Mouse (Mus musculus) layer of hippocampus, adult 9-10 months (tissue): ENCODE measurements around the gene Dner.

Experiments
- DNase-seq: peaks from one replicate; pipeline ENCODE4 v3.0.0; 2022; ENCODE audit warnings: low spot score

Gene Dner

DNA sequence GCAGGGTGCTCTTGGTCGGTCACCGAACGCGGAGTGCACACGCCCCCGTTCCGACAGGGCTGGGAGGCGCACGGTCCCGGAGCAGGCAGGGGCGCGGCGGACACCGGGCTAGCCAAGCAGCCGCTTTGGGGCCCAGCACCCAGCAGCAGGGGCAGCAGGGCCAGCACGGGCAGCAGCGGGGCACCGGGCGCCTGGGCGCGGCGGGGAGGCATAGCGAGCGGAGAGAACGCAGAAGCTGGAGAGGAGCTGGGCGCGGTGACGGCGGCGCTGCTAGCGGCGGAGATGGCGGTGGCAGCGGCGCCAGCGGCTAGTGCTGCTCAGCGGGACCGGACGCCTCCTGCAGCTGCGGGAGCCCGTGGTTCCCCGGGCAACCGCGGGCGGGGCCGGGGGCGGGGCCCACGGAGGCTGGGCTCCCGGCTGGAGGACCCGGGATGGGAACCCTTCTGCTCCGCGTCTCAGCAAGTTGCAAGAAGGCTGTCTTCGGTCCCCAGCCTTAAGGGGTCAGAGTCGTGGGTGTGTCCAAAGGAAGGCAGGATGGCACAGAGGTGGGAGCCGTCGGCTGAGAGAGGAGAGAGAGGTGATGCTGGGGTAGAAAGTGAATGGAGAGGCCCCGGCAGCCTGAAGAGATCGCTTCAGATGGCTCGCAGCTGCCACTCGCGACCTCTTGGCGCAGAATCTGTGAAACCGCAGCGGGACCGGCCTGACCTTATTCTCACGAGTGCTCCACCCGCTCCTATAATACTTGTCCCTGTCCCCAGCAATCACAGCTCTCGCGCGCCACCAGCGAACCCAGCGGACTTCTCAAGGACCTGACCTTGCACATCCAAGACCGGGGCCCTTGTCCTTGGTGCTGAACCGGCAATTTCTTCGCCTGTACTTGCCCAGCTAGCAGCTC is at the start of gene Dner:
TSS of gene Dner (minus strand) at position 705 of the 895 bp plus-strand sequence.
- no peak for DNase-seq

DNA sequence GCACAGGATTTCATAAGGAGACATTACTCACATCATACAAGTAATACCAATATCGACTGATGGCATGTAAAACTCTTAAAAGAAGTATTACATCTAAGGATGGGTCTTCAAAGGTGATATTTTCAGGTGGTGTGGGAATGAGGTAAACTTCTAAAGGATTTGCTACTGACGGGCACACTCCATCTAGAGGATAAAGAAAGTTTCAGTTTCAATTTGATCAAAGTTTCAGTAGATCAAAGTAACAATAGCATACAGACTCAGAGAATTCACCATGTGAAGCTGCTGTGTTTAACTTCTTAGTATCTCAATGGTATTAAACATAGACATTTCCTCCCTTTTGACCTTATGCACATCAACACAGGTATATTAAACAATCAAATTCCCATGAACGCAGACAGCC is 46.1 kb upstream of the Dner start:
- DNase-seq: no peak

DNA sequence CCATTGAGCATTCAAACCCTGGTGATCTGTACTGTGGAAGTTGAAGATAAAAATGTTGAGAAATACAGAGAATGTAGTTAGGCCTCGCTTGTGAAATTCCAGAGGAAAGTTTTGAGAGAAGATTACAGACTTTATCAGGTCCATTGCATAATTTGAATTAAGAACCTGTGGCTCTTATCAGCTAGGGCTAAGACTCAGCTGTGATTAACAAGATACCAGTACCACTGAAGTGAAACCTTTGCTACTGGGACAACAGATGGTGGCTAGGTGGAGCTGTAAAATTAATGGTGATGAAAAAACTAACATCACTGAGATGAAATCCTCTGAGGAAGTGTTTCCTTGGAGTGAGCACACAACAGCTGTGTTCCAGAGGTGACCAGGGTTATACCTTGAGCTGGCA is 44.1 kb upstream of the Dner start:
- no peak for DNase-seq

DNA sequence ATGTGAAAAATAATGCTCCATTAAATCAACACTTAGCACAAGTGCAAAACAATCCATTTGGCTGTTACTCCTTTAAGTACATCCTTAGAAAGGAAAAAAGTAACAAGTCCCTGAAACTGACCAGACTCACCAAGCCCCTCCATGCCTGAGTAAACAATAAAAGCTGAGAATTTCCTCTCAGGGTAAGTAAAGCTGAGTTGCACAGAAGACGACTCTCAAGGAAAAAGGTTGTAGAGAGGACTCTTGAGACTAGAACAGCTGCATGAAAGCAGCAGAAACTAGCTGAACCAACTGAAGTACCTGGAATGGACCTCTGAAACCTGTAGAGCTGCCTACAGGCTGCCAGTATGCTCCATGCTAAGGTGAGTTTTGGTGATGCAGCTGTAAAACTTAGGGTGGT is 41.1 kb upstream of the Dner start:
- DNase-seq: no peak

DNA sequence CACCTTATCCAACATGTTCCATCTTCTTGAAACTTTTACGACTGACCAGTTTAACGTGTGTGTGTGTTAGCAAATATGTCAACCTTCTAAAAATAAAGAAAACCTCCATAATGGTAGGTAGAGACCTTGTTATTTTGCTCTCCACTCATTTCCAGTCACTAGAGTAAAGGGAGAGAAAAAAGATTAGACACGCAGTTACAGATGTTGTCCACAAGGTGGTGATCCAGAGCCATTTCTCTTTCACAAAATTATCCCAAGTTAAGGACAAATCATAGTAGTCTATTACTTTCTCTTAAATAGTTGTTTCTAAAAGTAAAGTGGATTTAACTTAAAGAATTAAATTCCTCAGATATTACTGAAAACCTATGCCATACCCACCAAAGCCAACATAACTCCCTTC is 37.8 kb upstream of the Dner start:
- DNase-seq: no peak

DNA sequence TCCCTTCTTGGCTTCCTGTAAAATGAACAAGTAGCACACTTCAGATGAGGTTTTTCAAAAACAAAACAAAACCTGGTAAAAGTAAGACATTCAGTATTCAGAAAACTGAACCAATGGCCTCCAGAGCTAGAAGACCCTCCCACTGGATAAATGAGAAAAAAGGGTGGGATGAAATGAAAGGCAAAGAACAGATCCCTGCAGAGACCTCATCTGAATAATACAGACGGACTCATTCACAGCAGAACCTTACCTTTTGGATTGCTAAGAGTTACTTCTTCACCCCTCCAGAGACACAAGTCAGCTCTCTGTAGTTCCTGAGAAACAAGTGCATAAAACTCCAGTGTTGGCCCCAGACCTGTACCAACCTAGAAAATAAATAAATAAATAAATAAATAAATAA is 35.7 kb upstream of the Dner start:
- DNase-seq: no peak

DNA sequence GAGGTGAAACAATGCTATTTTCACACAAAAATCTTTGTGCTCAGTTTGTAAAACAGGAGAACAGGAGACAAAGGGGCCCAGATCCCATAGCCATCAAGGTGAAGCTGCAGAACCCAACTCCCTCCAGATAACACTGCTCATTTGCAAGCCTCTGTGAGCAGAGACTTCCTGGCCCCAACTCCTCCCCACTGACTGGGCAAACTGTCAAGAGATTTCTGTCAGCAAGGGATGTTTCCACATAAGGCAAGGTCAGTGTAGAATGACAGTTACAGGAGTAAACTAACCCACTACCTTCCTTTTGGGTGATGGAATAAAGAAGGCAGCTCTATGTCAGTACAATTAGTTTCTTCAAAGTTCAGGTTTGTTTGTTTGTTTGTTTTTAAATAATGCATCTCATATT is 26.8 kb upstream of the Dner start:
- DNase-seq: no peak

DNA sequence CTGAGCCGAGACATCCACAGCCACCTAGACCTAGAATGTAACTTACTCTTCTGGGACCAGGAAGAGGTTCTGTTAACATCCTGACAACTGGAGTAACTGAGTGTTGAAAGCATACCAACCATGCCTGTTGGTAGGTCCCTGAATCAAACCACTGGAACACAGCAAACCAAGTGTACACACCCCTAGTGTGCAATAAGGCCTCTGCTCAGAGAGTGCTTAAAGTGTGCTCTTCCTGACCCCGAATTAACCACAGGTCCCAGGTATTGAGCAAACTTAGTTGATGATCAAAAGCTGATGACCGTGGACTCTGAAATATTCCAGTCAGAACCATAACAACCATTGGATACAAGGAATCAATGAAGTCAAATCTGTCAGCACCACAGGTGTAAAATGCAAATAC is 26.4 kb upstream of the Dner start:
- no peak for DNase-seq

DNA sequence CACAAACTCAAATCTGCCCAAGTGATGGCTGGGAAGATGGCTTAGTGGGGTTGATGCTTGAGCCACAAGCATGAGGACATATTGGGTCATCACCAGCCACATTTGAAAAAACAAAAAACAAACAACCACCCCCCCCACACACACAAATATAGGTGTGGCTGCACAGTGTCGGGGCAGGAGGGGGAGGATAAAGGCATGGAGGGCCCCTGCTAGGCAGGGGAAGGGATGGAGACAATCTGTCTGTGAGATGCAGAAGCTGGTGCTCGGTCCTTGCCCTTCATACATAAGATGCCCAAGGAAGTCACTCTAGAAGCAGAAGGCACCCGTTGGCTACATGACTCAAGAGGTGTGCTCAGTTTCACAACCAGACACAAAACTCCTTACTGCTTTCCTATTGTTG is 25.9 kb upstream of the Dner start:
- no peak for DNase-seq

DNA sequence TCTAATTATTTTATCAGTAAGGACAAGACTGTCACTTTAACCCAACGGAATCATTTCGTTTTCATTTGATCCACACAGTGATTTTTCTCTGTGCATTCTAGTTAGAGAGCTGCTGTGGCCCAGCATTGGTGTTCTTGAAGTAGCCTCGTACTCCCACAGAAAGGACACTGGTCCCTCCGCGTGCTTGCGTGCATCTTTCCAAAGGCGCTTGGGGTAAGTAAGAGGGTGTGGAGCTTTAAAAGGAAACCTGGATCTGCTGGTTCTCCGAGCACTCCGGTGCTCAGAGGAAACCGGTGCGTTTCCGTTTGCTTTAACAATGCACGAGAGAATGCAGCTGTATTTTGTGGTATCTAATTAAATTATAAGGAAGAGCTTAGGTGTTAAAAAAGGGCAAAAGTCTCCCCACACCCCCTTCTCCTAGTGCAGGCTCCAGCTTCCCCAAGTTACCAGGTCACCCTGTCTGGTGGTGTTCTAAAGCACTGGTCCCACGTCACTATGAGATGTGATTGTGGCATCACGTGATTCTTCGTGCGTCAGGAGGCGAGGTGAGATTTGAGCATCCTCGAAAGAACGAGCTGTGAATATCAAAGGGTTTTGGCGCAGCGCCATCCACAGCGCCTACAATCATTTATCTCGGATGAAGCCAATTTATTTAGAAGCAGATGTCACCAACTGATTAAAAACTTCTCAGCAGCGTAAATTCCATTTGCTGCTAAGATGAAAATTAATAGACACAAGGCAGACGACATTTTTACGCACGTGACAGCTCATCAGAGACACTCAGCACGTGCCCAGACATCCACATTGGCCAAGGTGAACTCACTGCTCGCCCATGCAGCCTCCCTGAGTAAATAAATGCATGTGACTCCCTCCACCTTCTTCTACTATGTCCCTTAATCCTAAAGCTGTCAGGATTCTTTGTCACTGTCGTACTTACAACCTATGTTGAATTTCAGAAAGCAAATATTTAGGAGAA is 14.1 kb upstream of the Dner start:
- DNase-seq: peak; percentile 71

DNA sequence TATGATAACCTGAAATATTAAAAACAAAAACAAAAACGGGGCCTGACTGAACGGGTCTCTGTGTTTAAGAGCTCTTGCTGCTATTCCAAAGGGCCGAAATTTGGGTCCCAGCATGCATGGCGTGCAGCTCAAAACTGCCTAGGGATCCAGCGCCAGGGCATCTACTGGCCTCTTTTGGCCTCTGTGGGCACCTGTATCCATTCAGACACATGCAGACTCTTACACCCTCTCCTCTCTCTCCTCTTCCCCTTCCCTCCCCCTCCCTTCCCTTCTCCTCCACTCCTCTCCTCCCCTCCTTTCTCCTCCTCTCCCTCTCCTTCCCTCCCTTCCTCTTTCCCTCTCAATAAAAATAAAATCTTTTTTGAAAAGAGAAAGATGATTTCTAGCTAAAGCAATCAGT is 13.4 kb upstream of the Dner start:
- DNase-seq: no peak

DNA sequence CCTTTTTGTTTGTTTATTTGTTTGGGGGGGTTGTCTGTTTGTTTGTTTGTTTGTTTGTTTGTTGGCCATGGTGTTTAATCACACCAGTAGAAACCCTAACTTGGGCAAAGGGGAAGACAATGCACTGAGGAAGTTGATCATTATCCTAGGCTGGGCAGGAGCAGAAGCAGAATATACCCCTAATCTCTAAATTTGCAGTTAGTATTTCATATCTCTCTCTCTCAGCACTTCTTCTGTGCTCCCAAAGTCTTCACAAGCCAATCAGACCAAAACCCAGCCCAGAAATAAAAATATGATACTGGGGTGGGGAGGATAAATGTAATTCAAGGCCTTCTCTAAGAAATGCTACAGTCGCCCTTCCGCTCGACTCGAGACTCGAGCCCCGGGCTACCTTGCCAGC is 4.2 kb upstream of the Dner start:
- DNase-seq: no peak

DNA sequence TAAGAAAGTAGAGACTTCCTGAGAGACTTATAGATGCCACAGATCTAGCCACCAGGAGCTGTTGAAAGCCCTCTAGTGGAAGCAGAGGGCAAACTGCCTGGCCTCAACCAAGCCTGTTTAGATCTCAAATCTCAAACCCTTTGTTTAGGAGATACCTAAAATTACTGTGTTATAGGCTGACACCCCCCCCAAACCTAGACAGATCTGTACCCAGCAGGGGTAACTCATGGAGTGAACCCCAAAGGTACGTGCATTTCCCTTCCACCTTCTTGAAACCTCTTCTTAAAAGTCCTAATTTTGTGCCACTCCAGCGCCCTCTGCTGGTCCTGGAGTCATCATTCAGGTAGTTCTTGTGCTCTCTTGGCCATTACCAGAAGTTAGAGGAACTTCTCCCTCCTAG is 1.1 kb upstream of the Dner start:
- peak; percentile 71 for DNase-seq

DNA sequence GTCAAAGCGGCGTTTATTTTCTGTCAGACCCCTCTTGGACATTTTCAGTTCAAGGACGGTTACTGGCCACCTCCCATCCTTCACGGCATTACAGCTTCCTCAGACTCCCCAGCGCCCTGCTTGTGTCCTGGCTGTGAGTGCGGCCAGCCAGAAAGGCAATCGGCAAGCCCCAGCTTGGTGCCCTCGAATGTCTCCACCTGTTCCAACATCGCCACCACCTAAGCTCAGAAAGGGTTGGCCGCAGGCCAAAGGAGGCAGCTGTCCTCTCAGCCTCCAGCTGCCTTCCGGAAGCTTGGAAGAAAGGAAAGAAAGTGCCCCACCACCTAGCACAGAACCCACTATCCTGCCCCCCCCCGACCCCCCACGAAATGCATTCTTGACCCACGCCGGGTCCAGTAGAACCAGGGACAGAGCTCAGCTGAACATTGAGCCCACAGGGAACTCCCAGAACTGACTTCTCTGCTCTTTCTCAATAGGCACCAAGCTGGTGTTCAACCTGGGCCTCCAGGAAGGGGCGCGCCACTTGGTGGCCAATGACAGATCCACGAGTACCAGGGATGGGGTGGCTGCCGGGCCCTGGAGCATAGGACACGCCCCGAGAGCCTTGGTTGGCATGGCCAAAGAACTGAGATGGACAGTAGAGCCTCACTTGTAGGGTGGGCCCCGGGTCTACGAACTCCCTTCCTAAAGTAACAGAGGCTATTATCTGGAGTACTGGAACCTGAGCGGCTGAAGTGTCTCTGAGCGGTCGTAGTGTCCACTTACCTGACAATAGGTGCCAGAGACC is 1.1 kb downstream of the Dner start:
- no peak for DNase-seq

DNA sequence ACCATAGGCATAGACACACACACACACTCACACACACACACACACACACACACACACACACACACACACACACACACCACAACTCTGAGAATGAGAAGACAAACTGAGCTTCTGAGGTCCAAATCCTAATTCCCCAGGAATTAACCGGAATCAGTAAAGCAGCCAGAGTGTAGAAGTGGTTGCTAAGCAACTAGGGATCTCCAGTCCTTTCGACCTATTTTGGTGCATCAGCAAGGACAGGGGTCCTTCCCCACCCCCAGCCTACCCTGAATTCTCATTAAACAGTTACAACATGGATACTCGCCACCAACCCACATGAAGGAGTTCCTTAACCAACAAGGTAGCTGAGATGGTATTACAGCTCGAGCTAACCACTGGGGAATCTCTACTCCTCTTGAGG is 18.1 kb downstream of the Dner start:
- DNase-seq: no peak

DNA sequence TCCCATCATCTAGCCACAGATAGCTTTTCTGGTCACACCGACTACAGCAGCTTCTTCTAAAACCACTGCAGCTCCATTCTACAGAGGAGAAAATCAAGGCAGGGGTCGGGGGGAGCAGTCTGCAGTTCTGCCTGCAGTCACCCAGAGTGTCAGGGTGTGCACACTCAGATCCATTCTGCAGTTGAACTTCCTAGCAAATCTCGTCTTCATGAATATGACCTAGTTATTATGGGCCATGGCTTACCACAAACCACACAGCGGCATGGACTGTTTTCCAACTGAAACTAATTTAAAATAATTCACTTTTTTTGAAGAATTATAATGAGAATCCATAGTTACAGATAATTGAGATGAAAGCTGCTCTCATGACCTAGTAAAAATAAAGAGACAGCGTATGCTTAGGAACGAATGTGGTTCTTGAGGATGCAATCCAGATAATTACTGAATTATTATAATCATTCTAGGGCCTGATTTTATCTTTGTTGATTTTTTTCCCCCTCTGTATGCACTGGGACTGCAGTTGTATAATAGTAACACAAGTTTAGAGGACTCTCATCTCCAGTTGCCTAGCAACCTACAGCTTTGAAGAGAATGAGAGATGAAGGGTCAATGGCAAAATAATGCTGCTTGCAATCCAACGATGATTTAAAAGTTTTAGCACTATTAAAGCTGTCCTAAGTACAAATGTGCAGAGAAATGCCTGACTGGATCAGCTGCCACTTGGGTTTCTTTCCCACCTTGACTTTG is 27.7 kb downstream of the Dner start:
- no peak for DNase-seq

DNA sequence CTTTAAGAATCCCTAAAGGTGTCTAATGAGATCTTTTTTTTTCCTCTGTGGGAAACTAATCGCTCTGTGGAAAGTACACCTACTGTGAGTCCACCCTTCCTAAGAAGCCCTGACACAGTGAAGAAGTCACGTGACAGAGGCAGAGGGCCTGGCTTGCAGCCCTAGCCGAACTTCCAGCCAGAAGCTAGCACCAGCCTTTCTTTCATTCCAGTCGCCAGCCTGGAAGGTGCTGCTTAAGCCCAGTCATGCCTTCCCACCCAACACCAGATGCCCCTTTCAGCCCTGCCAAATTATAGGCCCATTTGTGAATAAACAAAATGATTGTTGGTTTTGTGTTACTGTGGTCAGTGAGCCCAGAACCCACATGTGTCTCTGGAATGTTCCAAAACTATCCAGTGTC is 28.4 kb downstream of the Dner start:
- no peak for DNase-seq

DNA sequence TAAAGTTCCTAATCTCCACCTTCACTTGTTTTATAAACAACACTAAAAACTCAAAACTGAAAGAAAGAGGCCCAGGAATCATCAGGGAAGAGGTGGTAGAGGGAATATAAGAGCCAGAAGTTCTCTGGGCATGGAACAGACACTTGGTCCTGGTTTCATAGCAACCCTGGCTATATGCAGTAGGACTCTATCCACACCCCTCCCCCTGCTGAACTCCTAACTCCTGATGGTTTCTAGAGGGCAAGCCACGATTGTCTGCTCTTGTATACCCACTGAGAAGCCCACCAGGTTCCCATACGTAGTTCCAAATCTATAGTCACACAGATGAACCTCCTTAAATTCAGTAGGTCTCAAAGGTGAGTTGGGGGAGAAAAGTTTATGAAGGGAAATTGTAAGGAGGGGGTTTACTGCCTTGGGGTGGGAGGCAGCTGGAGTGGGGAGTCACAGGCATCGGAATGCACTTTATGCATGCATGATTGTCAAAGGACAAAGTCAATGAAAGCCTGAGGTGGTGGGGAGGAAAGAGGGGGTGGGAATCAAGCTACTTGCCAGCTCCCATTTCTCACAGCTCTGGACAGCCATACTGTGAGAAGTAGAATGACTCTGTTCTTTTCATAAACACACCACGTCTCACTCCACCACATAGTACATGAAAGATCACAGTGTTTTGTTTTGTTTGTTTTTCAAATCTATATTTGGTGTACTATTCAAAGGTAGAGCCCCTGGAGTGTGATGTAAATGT is 31.5 kb downstream of the Dner start:
- no peak for DNase-seq

DNA sequence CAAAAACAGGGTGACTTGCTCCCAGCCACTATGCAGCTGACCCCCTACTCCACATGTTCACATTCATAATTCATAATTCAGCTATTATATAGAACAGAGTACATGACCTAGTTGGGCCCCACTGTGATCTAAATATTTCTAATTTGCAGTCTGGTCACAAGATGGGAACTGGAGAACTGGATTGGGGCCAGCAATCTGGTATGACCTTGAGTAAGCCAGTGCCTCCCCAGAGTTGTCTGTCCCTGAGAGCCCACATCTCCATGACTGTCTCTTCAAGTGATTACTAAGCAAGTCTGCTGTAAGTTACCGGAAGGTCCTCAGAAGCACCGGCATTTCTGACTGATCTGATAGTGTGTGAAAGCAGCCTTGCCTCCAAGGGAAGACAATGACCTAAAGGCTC is 49.2 kb downstream of the Dner start:
- no peak for DNase-seq

DNA sequence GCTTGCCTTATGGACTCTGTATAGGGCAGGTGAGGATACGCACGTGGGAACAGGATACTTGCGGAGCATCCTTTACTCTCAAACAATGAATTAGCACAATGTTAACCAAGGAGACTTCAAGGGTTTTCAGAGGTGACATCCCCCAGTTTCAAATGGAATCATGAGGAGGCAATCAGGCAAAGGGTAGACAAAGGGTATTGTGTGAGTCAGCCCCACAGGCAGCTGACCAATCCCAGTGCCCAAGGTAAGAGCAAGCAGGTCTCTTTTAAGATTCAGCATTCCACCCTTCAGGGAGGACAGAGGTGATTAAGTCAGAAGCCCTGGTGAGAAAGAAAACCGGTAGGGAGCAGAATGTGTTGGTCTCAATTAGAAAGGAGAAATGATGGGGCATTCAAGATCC is 55.6 kb downstream of the Dner start:
- DNase-seq: no peak

DNA sequence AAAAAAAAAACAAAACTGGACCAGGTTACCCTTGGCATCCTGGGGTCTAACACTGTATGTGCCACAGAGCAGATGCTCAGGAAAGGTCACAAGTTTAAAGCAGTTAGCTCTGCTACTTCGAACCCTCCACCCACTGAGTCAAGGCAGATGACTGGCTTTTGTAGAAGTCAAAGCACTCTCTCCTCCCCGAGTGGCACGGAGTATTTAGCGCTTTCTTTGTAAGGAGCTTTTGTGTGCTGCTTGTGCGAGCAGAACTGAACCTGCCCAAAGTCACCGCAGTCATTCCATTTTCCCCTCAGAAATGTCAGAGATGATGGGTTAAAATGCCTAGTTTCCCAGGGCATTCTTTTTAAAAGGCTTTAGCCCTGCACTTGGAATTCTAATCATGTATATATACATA is 59.1 kb downstream of the Dner start:
- DNase-seq: no peak
